Mouse (Mus musculus) neural tube, embryonic 12.5 days (tissue): Measurements from ENCODE around the gene Pou3f4. TPM values are rescaled to one million over a fixed set of nuclear protein-coding genes. Genes with fewer than 3 reads are reported as not detected.

Experiments
- ATAC-seq: fragments of 200-750 bp; cut with Nextera tagmentation; 2 replicates; pipeline ENCODE4 v1.8.0; 2017; ENCODE audit warnings: low read depth, mild to moderate bottlenecking, moderate TSS enrichment, moderate library complexity; ENCODE audit not compliant: low FRiP score
- H3K27ac ChIP-seq: fragments of 300-500 bp; sonication (generic); 2 replicates; pipeline ENCODE4 v1.5.1; 2016
- H3K27me3 ChIP-seq: fragments of 300-500 bp; sonication (generic); replicated peaks from 2 replicates; pipeline ENCODE4 v1.6.1; 2016; ENCODE audit warnings: mild to moderate bottlenecking
- H3K36me3 ChIP-seq: fragments of 300-500 bp; sonication (generic); 2 replicates; pipeline ENCODE4 v1.6.1; 2016; ENCODE audit warnings: mild to moderate bottlenecking
- H3K4me1 ChIP-seq: fragments of 300-500 bp; sonication (generic); 2 replicates; pipeline ENCODE4 v1.6.1; 2016
- H3K4me2 ChIP-seq: fragments of 300-500 bp; sonication (generic); replicated peaks from 2 replicates; pipeline ENCODE4 v1.6.1; 2016; ENCODE audit warnings: mild to moderate bottlenecking
- H3K4me3 ChIP-seq: fragments of 300-500 bp; sonication (generic); 2 replicates; pipeline ENCODE4 v1.5.1; 2016
- H3K9ac ChIP-seq: fragments of 300-500 bp; sonication (generic); 2 replicates; pipeline ENCODE4 v1.6.1; 2016; ENCODE audit warnings: mild to moderate bottlenecking
- H3K9me3 ChIP-seq: fragments of 300-500 bp; sonication (generic); 2 replicates; pipeline ENCODE4 v1.6.1; 2016; ENCODE audit warnings: mild to moderate bottlenecking
- WGBS: fragments of 180-500 bp; shearing (Covaris S2); methylation state at CpG from one replicate; pipeline ENCODE4 v1.1.7; 2016; 5-methylcytosine and 5-hydroxymethylcytosine counted together
- polyA plus RNA-seq: library from polyadenylated mRNA; unstranded; fragments of >200 nt; fragmentation: Nextera tagmentation; extraction: Ambion mirVana; gene quantifications from 2 replicates; pipeline ENCODE4 v1.2.1, GENCODE M21; 2016

The Pou3f4 gene
- polyA plus RNA-seq, 1 experiment from 2014 or later = 9.0 TPM

DNA sequence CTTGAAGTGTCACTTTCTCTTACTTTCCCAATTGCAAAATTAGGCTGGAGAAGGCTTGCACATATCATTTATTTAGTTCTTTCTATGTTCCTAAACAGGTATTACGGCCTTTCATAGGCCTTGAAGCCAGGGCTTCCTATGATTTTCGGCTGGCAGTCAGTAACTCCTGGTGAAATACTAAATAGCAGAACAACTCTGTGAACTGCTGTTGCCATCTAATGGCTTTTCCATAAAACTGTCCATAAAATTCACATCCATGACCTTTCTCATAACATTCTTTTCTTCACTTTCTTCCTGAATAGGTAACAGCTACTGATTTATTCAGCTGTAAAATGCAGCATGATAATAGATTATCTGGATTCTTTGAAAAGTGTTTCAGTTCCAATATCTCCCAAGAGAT is 23.4 kb downstream of the Pou3f4 start:
- Histone ChIP-seq H3K4me1 (no peaks in the 10 kb centered on the region), H3K9me3 (no peaks in the 10 kb centered on the region), H3K36me3 (no peaks in the 10 kb centered on the region), H3K27ac (no peak overlapping the region), H3K9ac (no peak overlapping the region), H3K27me3 (no peaks in the 10 kb centered on the region), H3K4me2 (no peak overlapping the region), H3K4me3 (no peak overlapping the region)
- 54% methylated on average over 2 of the region's 2 CpGs for WGBS
- no peak for ATAC-seq

- no peak overlapping the region for H3K4me2 ChIP-seq
- no peaks in the 10 kb centered on the region for H3K9me3 ChIP-seq
- no peaks in the 10 kb centered on the region for H3K36me3 ChIP-seq
- no peak for ATAC-seq
- WGBS = 70% methylated on average over 2 of the region's 2 CpGs
- no peak overlapping the region for H3K27ac ChIP-seq
- no peak overlapping the region for H3K9ac ChIP-seq
- H3K4me1 ChIP-seq = no peaks in the 10 kb centered on the region
- H3K4me3 ChIP-seq = no peak overlapping the region
- no peaks in the 10 kb centered on the region for H3K27me3 ChIP-seq
Measured at GRCm38 (mm10) chrX:110851300-110851699, 37.2 kb downstream of the Pou3f4 start.
